Mouse (Mus musculus) ES-CJ7 (cell line): ENCODE data around the gene Pomt1.

Experiments
- DNase-seq: peaks from one replicate; pipeline ENCODE4 v3.0.0; 2011; ENCODE audit warnings: low read depth, low spot score

Gene Pomt1

GRCm38 (mm10) chr2:32235886-32236759 is at the start of gene Pomt1:
TSS of gene Pomt1 (plus strand) at chr2:32236590.
- DNase-seq, result peak; percentile 96

- DNase-seq, result no peak
Measured at GRCm38 (mm10) chr2:32187019-32187551, 49.3 kb upstream of the Pomt1 start.

- no peak for DNase-seq
Measured at GRCm38 (mm10) chr2:32187649-32188048, 48.7 kb upstream of the Pomt1 start.

DNA sequence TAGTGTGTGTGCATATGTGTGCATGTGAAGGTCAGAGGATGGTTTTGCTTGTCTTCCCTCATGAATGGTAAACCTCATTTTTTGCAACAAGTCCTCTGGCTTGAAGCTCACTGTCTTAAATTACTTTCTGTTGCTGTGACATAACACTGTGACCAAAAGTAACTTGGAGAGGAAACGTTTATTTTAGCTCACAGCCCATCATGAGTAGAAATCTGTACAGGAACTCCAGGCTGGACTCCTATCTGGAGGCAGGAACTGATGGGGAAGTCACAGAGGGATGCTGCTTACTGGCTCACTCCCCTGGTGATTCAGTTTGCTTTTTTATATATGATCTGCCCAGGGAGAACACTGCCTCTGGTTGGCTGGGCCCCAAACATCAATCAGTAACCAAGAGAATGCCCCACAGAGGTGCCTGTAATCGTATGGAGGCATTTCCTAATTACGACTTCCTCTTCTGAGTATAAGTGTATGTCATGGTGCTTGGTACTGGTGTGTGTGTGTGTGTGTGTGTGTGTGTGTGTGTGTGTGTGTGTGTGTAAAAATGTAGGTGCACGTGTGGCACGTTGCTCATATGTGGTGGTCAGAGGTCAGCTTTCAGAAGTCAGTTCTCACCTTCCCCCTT is 47.2 kb upstream of the Pomt1 start:
- no peak for DNase-seq

DNA sequence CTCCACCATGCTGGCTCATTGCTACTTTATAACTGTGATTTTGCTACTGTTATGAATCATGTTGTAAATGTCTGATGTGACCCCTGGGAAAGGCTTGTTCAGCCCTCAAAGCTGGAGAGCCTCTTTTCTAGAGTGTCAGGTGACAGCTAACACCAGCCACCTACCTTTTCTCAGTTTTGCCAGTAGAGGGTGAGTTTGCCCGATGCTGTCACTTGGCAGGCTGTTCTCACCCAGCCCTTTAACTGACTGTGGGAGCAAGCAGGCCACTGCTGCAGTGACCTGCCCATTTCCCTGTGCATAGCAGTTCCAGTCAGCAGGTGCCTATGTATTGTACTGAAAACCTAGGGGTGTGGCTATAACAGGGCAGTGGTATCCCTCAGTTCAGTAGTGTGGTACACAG is 45.8 kb upstream of the Pomt1 start:
- no peak for DNase-seq

GRCm38 (mm10) chr2:32191872-32192507 is 44.4 kb upstream of the Pomt1 start:
- peak; percentile 77 for DNase-seq

GRCm38 (mm10) chr2:32198977-32199376 is 37.4 kb upstream of the Pomt1 start:
- no peak for DNase-seq

DNA sequence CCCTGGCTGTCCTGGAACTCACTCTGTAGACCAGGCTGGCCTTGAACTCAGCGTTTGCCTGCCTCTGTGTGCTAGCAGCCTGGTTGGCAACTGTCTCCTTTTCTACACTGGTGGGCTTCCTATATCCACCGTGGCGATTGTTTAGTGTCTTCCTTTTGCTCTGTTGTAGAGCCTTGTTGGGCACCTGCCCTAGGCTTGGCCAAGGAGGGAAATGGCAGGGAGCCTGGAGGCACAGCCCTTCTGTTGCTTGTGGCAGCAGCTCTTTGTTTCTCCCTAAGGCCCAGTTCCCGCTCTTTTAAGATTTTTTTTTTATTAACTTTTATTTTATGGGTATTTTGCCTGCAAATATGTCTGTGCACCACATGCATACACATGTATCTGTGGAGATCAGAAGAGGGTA is 36.4 kb upstream of the Pomt1 start:
- no peak for DNase-seq

GRCm38 (mm10) chr2:32200712-32201111 is 35.7 kb upstream of the Pomt1 start:
- no peak for DNase-seq

- DNase-seq, result no peak
Measured at GRCm38 (mm10) chr2:32201527-32201926, 34.9 kb upstream of the Pomt1 start.

DNA sequence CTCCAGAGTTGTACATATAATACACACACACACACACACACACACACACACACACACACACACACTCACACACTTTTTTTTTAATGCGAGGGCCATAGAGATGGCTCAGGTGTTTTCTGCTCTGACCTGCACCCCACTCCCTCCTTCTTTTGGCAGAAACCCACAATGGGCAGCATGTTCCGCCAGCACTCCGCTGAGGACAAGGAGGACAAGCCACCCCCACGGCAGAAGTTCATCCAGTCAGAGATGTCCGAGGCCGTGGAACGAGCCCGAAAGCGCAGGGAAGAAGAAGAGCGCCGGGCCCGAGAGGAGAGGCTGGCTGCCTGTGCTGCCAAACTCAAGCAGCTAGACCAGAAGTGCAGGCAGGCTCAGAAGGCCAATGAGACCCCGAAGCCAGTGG is 32.5 kb upstream of the Pomt1 start:
- DNase-seq, result no peak

GRCm38 (mm10) chr2:32207682-32208081 is 28.7 kb upstream of the Pomt1 start:
- no peak for DNase-seq

- no peak for DNase-seq
Measured at GRCm38 (mm10) chr2:32211689-32212088, 24.7 kb upstream of the Pomt1 start.

- DNase-seq, result no peak
Measured at GRCm38 (mm10) chr2:32213000-32213399, 23.4 kb upstream of the Pomt1 start.

DNA sequence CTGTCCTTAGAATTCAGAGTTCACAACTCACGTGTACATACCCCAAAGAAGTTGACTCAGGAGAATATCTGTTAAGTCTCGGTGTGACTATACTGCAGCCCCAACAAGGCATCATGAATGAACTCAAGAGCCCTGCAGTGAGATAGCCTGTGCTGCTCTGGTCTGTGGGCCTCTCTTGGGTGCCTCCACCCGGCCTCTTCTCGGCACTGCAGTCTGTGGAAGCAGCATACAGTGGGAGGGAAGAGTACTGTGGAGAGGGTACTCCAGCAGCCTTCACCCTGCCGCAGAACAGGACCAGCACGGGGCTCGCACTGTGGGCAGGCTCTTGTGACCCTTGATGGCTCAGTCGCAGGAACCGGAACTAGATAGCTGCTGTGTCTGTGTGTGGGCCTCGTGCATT is 20.8 kb upstream of the Pomt1 start:
- peak; percentile 41 for DNase-seq

- peak; percentile 45 for DNase-seq
Measured at GRCm38 (mm10) chr2:32216506-32216905, 19.9 kb upstream of the Pomt1 start.

GRCm38 (mm10) chr2:32217656-32218055 is 18.7 kb upstream of the Pomt1 start:
- no peak for DNase-seq

- no peak for DNase-seq
Measured at GRCm38 (mm10) chr2:32218113-32218512, 18.3 kb upstream of the Pomt1 start.

- no peak for DNase-seq
Measured at GRCm38 (mm10) chr2:32218541-32219334, 17.7 kb upstream of the Pomt1 start.

- DNase-seq, result no peak
Measured at GRCm38 (mm10) chr2:32219501-32219900, 16.9 kb upstream of the Pomt1 start.

DNA sequence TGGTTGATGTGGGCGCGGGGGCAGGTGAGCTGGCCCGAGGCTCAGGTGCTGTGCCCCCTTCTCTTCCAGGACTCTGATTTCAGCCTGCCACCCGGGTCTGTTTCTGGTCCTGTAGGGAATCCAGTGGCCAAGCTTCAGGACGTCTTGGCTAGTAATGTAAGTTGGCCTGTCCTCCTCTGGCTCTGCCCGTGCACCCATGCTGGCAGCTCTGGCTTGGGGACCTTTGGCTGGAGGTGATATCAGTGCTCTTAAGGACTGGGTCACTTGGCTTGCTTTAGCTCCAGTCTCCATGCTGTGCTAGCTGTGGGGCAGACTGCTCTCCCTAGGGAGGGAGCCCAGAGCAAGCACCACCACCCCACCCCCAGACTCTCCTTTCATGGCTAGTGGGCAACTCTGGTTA is 16.4 kb upstream of the Pomt1 start:
- no peak for DNase-seq

GRCm38 (mm10) chr2:32220969-32221368 is 15.4 kb upstream of the Pomt1 start:
- DNase-seq, result no peak
